Mouse (Mus musculus) macrophage (primary cell): ENCODE measurements around the gene Nfx1. TPM values are rescaled to one million over a fixed set of nuclear protein-coding genes. Genes with fewer than 3 reads are reported as not detected.

Experiments used
- H3K27ac ChIP-seq: fragments of 350-480 bp; formaldehyde crosslinking; 2 replicates; pipeline ENCODE4 v1.9.0; 2021
- H3K36me3 ChIP-seq: fragments of 350-480 bp; formaldehyde crosslinking; 2 replicates; pipeline ENCODE4 v1.9.0; 2021; ENCODE audit errors: inconsistent target
- H3K4me3 ChIP-seq: fragments of 350-480 bp; formaldehyde crosslinking; 2 replicates; pipeline ENCODE4 v1.9.0; 2021; ENCODE audit errors: inconsistent target
- H3K79me2 ChIP-seq: fragments of 350-480 bp; formaldehyde crosslinking; 2 replicates; pipeline ENCODE4 v1.9.0; 2021; ENCODE audit errors: inconsistent target
- WGBS: methylation state at CpG from one replicate; pipeline ENCODE4 v1.1.7; 2026; ENCODE audit warnings: inconsistent platforms; ENCODE audit not compliant: missing documents; 5-methylcytosine and 5-hydroxymethylcytosine counted together
- polyA plus RNA-seq: library from polyadenylated mRNA; stranded (reverse); fragments of 250-400 nt; gene quantifications from 3 replicates; pipeline ENCODE4 v1.2.4, GENCODE M21; 2018; ENCODE audit warnings: inconsistent platforms

The Nfx1 gene
- polyA plus RNA-seq, 1 experiment from 2014 or later = 34.2 TPM

DNA sequence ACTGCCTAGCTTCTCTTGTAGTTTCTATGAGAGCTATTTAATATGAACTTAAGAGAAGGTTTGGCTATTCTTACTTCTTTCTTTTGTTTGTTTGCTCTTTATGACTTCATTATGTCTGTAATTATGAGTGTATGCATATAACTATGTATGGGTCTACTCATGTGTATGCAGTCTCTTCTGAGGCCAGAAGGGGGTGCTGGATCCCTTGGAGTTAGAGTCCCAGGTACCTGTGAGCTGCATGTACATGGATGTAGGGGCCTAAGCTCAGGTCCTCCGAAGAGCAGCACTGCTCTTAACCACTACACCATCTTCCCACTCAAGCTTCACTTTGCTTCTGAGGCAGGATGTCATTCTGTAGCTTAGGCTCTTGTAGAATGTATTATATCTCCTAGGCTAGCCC lies 17.2 kb upstream of the Nfx1 start:
- peaks cover 71% of the 10 kb centered on the region for H3K36me3 ChIP-seq
- H3K4me3 ChIP-seq = no peak overlapping the region
- peaks cover 27% of the 10 kb centered on the region for H3K79me2 ChIP-seq
- whole genome bisulfite sequencing = 86% methylated on average over 1 of the region's 1 CpGs
- H3K27ac ChIP-seq = no peak overlapping the region

DNA sequence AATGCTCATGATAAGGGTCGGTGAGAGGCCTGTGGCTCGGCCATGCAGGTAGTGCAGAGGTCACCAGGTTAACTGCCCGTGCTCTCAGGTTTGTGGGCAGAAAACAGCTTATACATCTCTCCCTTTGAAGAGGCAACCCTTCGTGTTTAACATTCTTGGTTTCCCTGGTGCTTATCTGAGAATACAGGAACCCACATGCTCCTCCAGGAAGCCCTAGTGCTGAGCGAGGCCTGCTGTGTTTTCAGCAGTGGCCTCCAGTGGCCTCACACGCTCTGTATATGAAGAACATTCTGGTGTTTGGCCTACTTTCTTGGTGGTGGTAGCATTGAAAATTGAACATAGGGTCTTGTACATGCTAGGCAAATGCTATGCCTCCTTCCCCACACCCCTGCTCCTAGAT lies 14.8 kb upstream of the Nfx1 start:
- no peak overlapping the region for H3K27ac ChIP-seq
- H3K4me3 ChIP-seq = no peak overlapping the region
- H3K36me3 ChIP-seq = peaks cover 87% of the 10 kb centered on the region
- WGBS = 79% methylated on average over 6 of the region's 6 CpGs
- H3K79me2 ChIP-seq = peaks cover 3% of the 10 kb centered on the region; the same call in 1 of the 2 replicates

DNA sequence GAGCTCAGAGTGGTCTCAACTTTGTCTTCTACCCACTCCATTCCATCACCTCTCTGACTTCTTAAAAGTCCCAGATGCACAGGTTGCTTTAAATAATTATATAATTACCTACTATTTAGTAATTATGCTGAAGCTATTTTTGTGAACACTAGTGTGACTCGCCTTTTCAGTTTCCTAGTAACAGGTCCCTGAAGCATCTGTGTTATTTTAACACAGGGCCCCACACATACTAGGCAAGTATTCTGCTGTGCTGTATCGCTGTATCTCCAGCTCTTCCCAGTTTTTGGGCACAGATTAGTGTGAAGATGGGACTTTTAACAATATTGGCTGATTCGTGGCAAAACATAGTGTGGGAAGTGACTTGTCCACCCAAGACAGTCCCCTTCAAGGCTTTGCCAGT lies 7.2 kb upstream of the Nfx1 start:
- 93% methylated on average over 3 of the region's 3 CpGs for WGBS
- no peaks in the 10 kb centered on the region for H3K79me2 ChIP-seq
- H3K36me3 ChIP-seq = peaks cover 60% of the 10 kb centered on the region

DNA sequence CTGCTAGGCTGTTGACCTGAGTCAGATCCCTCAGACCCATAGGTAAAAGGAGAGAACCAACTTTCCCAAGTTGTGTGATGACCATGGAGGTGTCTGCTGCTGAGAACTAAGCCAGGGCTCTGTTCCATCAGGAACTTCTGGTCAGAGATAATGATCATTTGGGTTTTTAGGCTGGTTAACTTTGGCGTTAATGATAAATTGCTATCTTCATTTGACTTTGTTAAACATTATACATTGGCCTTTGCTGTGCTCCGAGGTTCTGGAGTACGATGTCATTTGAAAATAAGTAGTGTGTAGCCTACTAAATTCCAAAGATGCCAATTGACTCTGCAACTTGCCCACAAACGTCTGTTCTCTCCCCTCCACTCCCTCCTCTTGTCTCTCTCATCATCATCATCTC lies 1.5 kb upstream of the Nfx1 start:
- WGBS = 80% methylated on average over 4 of the region's 4 CpGs
- Histone ChIP-seq H3K36me3 (peaks cover 20% of the 10 kb centered on the region; the same call in 1 of the 2 replicates), H3K4me3 (no peak overlapping the region), H3K27ac (no peak overlapping the region), H3K79me2 (peaks cover 29% of the 10 kb centered on the region)

More for the DNA sequence above, 7.2 kb upstream of the Nfx1 start:
- Histone ChIP-seq H3K4me3 (no peak overlapping the region), H3K27ac (no peak overlapping the region)

- WGBS = 23% methylated on average over 11 of the region's 13 CpGs
- H3K36me3 ChIP-seq = peaks cover 11% of the 10 kb centered on the region; the same call in 1 of the 2 replicates
- H3K79me2 ChIP-seq = peaks cover 37% of the 10 kb centered on the region
- H3K27ac ChIP-seq = peak overlapping the region; percentile 58
- peak overlapping the region; percentile 66 for H3K4me3 ChIP-seq
Measured at GRCm38 (mm10) chr4:40969781-40970591, 720 bp upstream of the Nfx1 start.

DNA sequence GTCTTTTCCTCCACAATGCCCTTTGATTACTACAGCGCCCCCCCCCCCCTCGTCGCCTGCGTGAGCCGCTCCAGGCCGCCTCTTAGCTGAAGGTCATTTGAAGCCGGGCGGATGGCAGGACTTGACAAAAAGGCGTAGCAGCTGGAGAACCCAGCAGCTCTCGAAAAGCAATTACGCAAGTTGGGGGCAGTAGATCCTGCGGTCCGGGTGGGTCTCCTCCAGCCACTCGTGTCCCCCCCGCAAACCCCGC lies 189 bp upstream of the Nfx1 start:
- 1% methylated on average over 9 of the region's 16 CpGs for WGBS
- Histone ChIP-seq H3K27ac (peak overlapping the region; percentile 58), H3K36me3 (peaks cover 10% of the 10 kb centered on the region; the same call in 1 of the 2 replicates), H3K4me3 (peak overlapping the region; percentile 66), H3K79me2 (peaks cover 42% of the 10 kb centered on the region)

GRCm38 (mm10) chr4:40971744-40972143 lies 1.0 kb downstream of the Nfx1 start:
- Histone ChIP-seq H3K79me2 (peaks cover 54% of the 10 kb centered on the region), H3K27ac (peak overlapping the region; percentile 37), H3K4me3 (peak overlapping the region; percentile 53), H3K36me3 (0 out of 2 replicates have a peak, but pooled peaks cover 6% of the 10 kb centered on the region)
- 26% methylated on average over 13 of the region's 13 CpGs for WGBS

GRCm38 (mm10) chr4:40974011-40974410 lies 3.3 kb downstream of the Nfx1 start:
- 100% methylated on average over 1 of the region's 1 CpGs for WGBS
- H3K27ac ChIP-seq = no peak overlapping the region
- peaks cover 19% of the 10 kb centered on the region; the same call in 1 of the 2 replicates for H3K36me3 ChIP-seq
- H3K79me2 ChIP-seq = peaks cover 71% of the 10 kb centered on the region
- H3K4me3 ChIP-seq = no peak overlapping the region

DNA sequence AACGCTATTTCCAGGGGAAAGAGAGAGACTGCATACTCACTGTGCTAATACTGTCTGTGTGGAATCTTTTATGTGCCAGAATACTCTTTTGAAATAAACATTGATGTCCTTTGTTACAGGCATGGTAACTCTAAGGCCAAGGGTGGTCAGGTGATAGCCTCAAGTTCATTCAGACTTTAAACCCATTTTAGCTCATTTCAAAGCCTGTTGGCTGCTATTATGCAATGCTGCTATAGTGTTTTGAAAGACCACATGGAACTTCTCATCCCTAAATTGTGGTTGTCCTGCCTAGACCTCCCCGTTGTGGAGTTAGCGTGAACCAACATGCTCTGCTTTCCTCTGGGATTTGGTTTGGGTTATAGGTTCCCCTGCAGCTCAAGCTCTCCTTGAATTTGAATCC lies 5.0 kb downstream of the Nfx1 start:
- Histone ChIP-seq H3K4me3 (no peak overlapping the region), H3K79me2 (peaks cover 88% of the 10 kb centered on the region), H3K27ac (no peak overlapping the region), H3K36me3 (peaks cover 36% of the 10 kb centered on the region)
- 92% methylated on average over 2 of the region's 3 CpGs for WGBS

- H3K27ac ChIP-seq = no peak overlapping the region
- 98% methylated on average over 10 of the region's 10 CpGs for WGBS
- H3K79me2 ChIP-seq = peaks cover 94% of the 10 kb centered on the region
- peaks cover 46% of the 10 kb centered on the region for H3K36me3 ChIP-seq
- no peak overlapping the region for H3K4me3 ChIP-seq
Measured at GRCm38 (mm10) chr4:40976651-40977050, 5.9 kb downstream of the Nfx1 start.

DNA sequence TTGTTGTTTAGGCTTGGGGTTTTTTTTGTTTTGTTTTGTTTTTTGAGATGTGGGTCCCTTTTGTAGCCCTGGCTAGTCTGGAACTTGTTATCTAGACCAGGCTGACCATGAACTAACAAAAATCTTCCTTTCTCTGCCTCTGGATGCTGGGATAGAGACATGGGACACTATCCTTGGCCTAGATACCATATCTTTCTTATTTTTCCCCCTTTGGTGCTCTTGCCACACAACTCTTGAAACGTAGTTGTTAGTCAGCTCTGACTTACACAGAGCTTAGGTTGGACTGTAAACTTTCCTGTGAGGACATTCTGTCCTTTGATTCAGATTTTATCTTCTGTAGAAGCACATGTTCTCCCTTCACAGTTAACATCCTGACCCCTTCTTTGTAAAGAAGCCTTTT lies 8.7 kb downstream of the Nfx1 start:
- Histone ChIP-seq H3K4me3 (no peak overlapping the region), H3K36me3 (peaks cover 53% of the 10 kb centered on the region), H3K27ac (no peak overlapping the region), H3K79me2 (peaks cover 77% of the 10 kb centered on the region)
- 100% methylated on average over 1 of the region's 1 CpGs for WGBS

DNA sequence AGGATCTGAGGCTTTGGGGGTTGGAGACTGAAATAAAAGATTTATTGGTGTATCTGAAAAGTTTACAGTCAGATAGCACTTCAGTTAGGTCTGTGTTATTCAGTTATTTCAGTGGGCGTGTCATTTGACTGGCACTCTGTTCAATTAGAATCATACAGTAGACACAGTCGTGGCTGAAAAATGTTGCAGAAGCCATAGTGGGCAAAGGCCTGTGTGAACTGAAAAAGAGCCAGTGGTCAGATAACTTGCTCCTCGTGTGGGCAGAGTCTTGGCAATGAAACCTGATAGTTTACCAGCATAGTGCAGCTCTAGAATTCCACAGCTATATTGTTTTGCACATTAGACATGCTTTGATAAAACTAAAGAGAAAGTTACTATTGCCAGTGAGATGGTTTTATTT lies 11.8 kb downstream of the Nfx1 start:
- H3K36me3 ChIP-seq = peaks cover 68% of the 10 kb centered on the region
- WGBS = 89% methylated on average over 3 of the region's 3 CpGs
- H3K79me2 ChIP-seq = peaks cover 47% of the 10 kb centered on the region
- H3K4me3 ChIP-seq = no peak overlapping the region
- H3K27ac ChIP-seq = no peak overlapping the region

DNA sequence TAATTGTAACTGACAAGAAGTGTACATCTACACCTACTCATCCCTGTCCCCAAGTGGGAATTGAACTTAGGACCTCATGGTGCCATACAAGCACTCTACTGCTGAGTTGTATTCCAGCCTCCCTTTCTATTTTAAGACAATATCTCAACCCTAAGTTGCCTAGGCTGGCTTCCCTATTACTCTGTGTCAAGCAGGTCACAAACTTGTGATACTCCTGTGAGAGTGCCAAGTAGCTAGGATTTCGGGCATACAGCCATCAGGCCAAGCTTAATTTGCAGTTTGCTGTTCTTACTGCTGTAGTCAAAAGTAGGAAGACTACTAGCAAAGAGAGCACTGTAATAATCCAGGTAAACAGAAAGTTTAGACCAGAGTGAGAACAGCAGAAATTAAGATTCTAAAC lies 13.0 kb downstream of the Nfx1 start:
- Histone ChIP-seq H3K27ac (no peak overlapping the region), H3K36me3 (peaks cover 73% of the 10 kb centered on the region), H3K79me2 (peaks cover 40% of the 10 kb centered on the region), H3K4me3 (no peak overlapping the region)
- WGBS = 91% methylated on average over 1 of the region's 1 CpGs

DNA sequence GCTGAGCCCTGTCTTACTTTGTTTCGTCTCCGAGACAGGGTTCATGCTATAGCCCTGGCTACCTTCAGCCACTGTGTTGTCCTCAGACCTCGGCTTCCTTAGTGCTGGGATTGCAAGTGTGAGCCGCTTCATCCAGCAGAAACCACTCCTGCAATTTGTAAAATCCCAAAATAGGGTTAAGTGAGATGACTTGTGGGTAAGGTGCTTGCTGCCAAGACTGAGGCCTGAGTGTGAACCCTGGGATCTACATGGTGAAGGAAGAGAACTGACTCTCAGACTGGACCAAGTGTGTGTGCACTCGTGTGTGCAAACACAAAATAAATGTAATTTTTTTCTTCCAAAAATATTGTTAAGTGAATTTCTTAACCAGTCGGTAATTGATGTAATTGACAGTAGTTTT lies 18.9 kb downstream of the Nfx1 start:
- Histone ChIP-seq H3K36me3 (peaks cover 93% of the 10 kb centered on the region), H3K27ac (no peak overlapping the region), H3K79me2 (no peaks in the 10 kb centered on the region), H3K4me3 (no peak overlapping the region)
- WGBS = 93% methylated on average over 6 of the region's 6 CpGs

DNA sequence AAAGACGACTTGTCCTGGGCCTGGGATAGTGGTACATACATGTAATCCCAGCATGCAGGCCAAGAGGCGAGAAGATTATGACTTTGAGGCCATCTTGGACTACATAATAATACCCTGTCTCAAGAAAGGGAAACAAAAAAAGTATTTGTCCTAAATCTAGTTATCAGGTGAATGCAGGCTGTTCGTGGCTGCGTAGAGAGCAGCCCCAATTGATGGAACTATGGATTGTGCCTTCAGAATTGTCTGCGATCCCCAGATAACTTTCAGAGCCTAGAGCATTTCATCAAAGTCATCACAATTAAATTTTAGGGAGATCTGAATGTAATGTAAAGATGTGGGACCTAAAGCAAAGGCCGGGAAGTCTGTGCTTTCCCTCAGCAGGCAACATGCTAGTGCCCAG lies 25.6 kb downstream of the Nfx1 start:
- no peak overlapping the region for H3K27ac ChIP-seq
- H3K4me3 ChIP-seq = no peak overlapping the region
- H3K79me2 ChIP-seq = no peaks in the 10 kb centered on the region
- WGBS = 92% methylated on average over 6 of the region's 6 CpGs
- peaks cover 97% of the 10 kb centered on the region for H3K36me3 ChIP-seq

DNA sequence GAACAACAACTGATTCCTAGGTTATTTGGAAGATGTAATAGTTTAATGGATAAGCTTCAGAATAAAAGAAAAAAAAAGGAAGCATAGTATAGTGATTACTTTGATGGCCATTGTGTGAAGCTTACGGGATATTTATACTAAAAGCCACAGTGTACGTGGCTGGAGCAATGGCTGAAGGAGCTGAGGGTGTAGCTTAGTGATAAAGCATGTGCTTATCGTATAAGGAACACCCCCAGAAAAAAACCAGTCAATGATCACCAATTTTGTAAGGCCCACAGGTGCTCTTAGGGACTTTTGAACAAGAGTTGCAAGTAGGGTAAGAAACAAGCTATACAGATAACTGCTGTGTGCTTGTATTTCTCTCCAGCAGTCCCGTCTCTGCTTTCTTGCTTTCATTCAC lies 27.2 kb downstream of the Nfx1 start:
- Histone ChIP-seq H3K36me3 (peaks cover 98% of the 10 kb centered on the region), H3K4me3 (no peak overlapping the region), H3K27ac (no peak overlapping the region), H3K79me2 (no peaks in the 10 kb centered on the region)
- 100% methylated on average over 4 of the region's 4 CpGs for WGBS
